In the genomic region with DNA sequence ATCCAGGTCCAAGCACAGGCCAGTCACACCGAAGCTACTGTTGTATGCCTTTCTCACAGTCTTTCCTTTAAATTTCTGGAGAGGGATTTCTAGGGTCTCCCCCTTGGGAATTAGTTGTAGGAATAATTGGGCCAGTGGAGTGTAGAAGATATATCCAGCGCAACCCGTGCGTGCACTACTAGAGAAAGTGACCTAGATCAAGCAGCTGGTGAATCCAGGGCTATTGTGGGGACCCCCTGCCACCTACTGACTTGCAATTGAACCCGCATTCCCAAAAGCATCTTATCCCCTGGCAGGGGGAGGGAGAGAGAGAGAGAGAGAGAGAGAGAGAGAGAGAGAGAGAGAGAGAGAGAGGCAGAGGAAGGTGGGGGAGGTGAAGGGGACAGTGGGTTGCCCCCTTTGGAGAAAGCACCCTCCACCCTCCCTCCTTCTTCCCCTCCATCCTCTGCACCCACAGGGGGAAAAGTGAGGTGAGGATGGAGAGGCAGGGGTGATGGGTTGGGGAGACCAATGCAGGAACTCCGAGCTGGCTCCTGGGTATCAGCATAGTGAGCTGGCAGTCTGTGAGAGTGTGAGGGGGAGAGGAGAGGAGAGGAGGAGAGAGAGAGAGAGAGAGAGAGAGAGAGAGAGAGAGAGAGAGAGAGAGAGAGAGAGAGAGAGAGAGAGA, we compare ENCODE assay signal across 8 mouse cellular contexts. TPM values are rescaled to one million over a fixed set of nuclear protein-coding genes. Genes with fewer than 3 reads are reported as not detected.
DNase-seq lines count a peak whose midpoint lies in the region; ATAC-seq and TF ChIP-seq lines count a peak whose summit lies in the region.

Gene Gria1 (plus strand): TSS at position 364 of the 667 bp plus-strand sequence.

- H3K36me3 ChIP-seq in heart, embryonic 14.5 days (ENCODE audit: control insufficient read depth, insufficient read depth, low read length), result no peaks in the 10 kb centered on the region
- no peaks in the 10 kb centered on the region for H3K36me3 ChIP-seq in hindbrain, postnatal 0 days (ENCODE audit: insufficient read depth, low read length)
- no peaks in the 10 kb centered on the region for H3K36me3 ChIP-seq in midbrain, embryonic 15.5 days (replicated peaks)

- intact Hi-C loops in heart, postnatal 36 days (cut with DNase I), result loop anchor here (10.0 kb wide), 2 partner anchors 304 to 454 kb away; no protein-coding TSS in a partner anchor

- H3K9me3 ChIP-seq in heart, embryonic 14.5 days (ENCODE audit: control insufficient read depth, low read length), result no peaks in the 10 kb centered on the region
- no peaks in the 10 kb centered on the region for H3K9me3 ChIP-seq in hindbrain, postnatal 0 days (ENCODE audit: low read length)
- H3K9me3 ChIP-seq in midbrain, embryonic 15.5 days, result no peaks in the 10 kb centered on the region

- 45% methylated on average over 6 of the region's 6 CpGs for WGBS in heart, embryonic 14.5 days
- WGBS in hindbrain, postnatal 0 days, result 22% methylated on average over 6 of the region's 6 CpGs
- WGBS in midbrain, embryonic 15.5 days, result 16% methylated on average over 6 of the region's 6 CpGs

- H3K4me1 ChIP-seq in heart, embryonic 14.5 days (ENCODE audit: control insufficient read depth in 2 of 2, insufficient read depth in 2 of 2, low read length in 2 of 2), result peaks cover 12 to 28% of the 10 kb centered on the region in 2 experiments
- peaks cover 1% of the 10 kb centered on the region; the same call in 1 of the 2 replicates for H3K4me1 ChIP-seq in cortical plate, adult 2 months (ENCODE audit: control insufficient read depth, insufficient read depth, low read length)
- H3K4me1 ChIP-seq in hindbrain, postnatal 0 days (ENCODE audit: insufficient read depth, low read length), result no peaks in the 10 kb centered on the region
- H3K4me1 ChIP-seq in midbrain, embryonic 15.5 days, result peaks cover 25% of the 10 kb centered on the region

- no peak for DNase-seq in heart, postnatal 36 days
- peak; percentile 65 for DNase-seq in hindbrain, postnatal 0 days (ENCODE audit: low spot score)
- no peak for DNase-seq in urinary bladder, postnatal 36 days (ENCODE audit: low spot score in 2 of 2)
- no peak for DNase-seq in liver

- H3K27ac ChIP-seq in heart, embryonic 14.5 days (replicated peaks in 1 of 2; ENCODE audit: control insufficient read depth in 1 of 2, insufficient read depth in 1 of 2, low read depth in 2 of 2, low read length in 2 of 2), result no peak within 1 kb of the TSS
- H3K27ac ChIP-seq in cortical plate, adult 2 months (ENCODE audit: insufficient read depth, low read length), result peak within 1 kb of the TSS; percentile 68
- H3K27ac ChIP-seq in hindbrain, postnatal 0 days, result peak within 1 kb of the TSS; percentile 64
- peak within 1 kb of the TSS; percentile 83 for H3K27ac ChIP-seq in midbrain, embryonic 15.5 days

- TF ChIP-seq POLR2A in cortical plate, adult 2 months (IDR thresholded peaks at IDR 0.05; ENCODE audit: extremely low read depth, insufficient read depth, low read length), result no peak

- no peak for ATAC-seq in heart, embryonic 14.5 days (ENCODE audit: insufficient number of reproducible peaks, insufficient read depth, low FRiP score, low read depth)
- ATAC-seq in hindbrain, postnatal 0 days, result peak; percentile 83
- ATAC-seq in midbrain, embryonic 15.5 days (replicated peaks), result peak; percentile 68
- ATAC-seq in megakaryocyte progenitor cell, adult 5-6 weeks (replicated peaks; ENCODE audit: poor library complexity), result no peak

- peak within 1 kb of the TSS; percentile 44 for H3K9ac ChIP-seq in heart, embryonic 14.5 days (ENCODE audit: low read length)
- peak within 1 kb of the TSS; percentile 55 for H3K9ac ChIP-seq in hindbrain, postnatal 0 days (replicated peaks; ENCODE audit: low read length)
- H3K9ac ChIP-seq in midbrain, embryonic 15.5 days, result peak within 1 kb of the TSS; percentile 58

- peak within 1 kb of the TSS; percentile 63 for H3K4me2 ChIP-seq in heart, embryonic 14.5 days (ENCODE audit: low read length)
- peak within 1 kb of the TSS; percentile 61 for H3K4me2 ChIP-seq in hindbrain, postnatal 0 days (ENCODE audit: low read depth, low read length)
- peak within 1 kb of the TSS; percentile 53 for H3K4me2 ChIP-seq in midbrain, embryonic 15.5 days

- H3K4me3 ChIP-seq in heart, embryonic 14.5 days (ENCODE audit: control insufficient read depth in 1 of 2, insufficient read depth in 1 of 2, low read depth in 1 of 2, low read length in 2 of 2), result peak within 1 kb of the TSS; percentile 37 to 51
- peak within 1 kb of the TSS; percentile 97 for H3K4me3 ChIP-seq in cortical plate, adult 2 months (ENCODE audit: insufficient read depth, low read length)
- H3K4me3 ChIP-seq in hindbrain, postnatal 0 days (ENCODE audit: low read length), result peak within 1 kb of the TSS; percentile 47
- H3K4me3 ChIP-seq in midbrain, embryonic 15.5 days, result peak within 1 kb of the TSS; percentile 54

- no peaks in the 10 kb centered on the region for H3K27me3 ChIP-seq in heart, embryonic 14.5 days (ENCODE audit: control insufficient read depth, insufficient read depth, low read length)
- H3K27me3 ChIP-seq in hindbrain, postnatal 0 days (ENCODE audit: insufficient read depth, low read length), result no peaks in the 10 kb centered on the region
- H3K27me3 ChIP-seq in midbrain, embryonic 15.5 days (replicated peaks), result no peaks in the 10 kb centered on the region

- no peak for TF ChIP-seq CTCF in cortical plate, adult 2 months (IDR thresholded peaks at IDR 0.05; ENCODE audit: extremely low read depth, insufficient read depth, low read length)
- no peak for TF ChIP-seq CTCF in hindbrain, postnatal 0 days (IDR thresholded peaks at IDR 0.05; ENCODE audit: low read depth)

RNA-seq across cellular contexts. Expression of gene Gria1, which starts in this region (rescaled TPM):
- 5.8 and 5.9 TPM in 2 replicates for polyA plus RNA-seq in heart, embryonic 14.5 days (2014; fragmentation: Nextera tagmentation; extraction: Ambion mirVana)
- under 1 TPM; 0.08 to 0.49 TPM for total RNA-seq in heart, postnatal 36 days (2021)
- 100.0 and 129 TPM in 2 replicates for polyA plus RNA-seq in cortical plate, adult 2 months (2012; rRNA removed)
- 53.0 and 58.2 TPM in 2 replicates for total RNA-seq in hindbrain, postnatal 0 days (2014; rRNA removed)
- 45.5 and 47.1 TPM in 2 replicates for polyA plus RNA-seq in hindbrain, postnatal 0 days (2015; fragmentation: Nextera tagmentation; extraction: Ambion mirVana)
- 48.1 and 53.3 TPM in 2 replicates for polyA plus RNA-seq in midbrain, embryonic 15.5 days (2015; fragmentation: Nextera tagmentation; extraction: Ambion mirVana)
- total RNA-seq in megakaryocyte progenitor cell, adult 5-6 weeks (2015), result not detected in 2 replicates
- not detected in 2 replicates for total RNA-seq in megakaryocyte progenitor cell, adult 5-6 weeks (2017)

Comparison
In these comparisons a context has a peak if more than half of its experiments do, and no peak if none do; other contexts are left out.
1. RNA of gene Gria1 (total RNA-seq): 53.0 to 58.2 TPM in hindbrain, postnatal 0 days; 0.08 to 0.49 TPM in heart, postnatal 36 days and not detected in megakaryocyte progenitor cell, adult 5-6 weeks; every median in the first group is over 10 times any median in the second.
2. ATAC-seq: peak in hindbrain, postnatal 0 days (single experiment) and midbrain, embryonic 15.5 days (single experiment); none in heart, embryonic 14.5 days (single experiment) and megakaryocyte progenitor cell, adult 5-6 weeks (single experiment).
3. H3K27ac ChIP-seq: peak in cortical plate, adult 2 months (single experiment), hindbrain, postnatal 0 days (single experiment) and midbrain, embryonic 15.5 days (single experiment); none in heart, embryonic 14.5 days (0 of 2).
4. H3K4me3 ChIP-seq: peak in every context shown above with its lines; median percentile 97 in cortical plate, adult 2 months; 54 in midbrain, embryonic 15.5 days; 47 in hindbrain, postnatal 0 days; 44 in heart, embryonic 14.5 days.
5. Peak in every context shown above with its lines, with median percentiles within 50 percentile points of each other: H3K4me2 ChIP-seq and H3K9ac ChIP-seq.